Mouse (Mus musculus) heart, adult 2 months (tissue): ENCODE measurements around the gene Aqp3. TPM values are rescaled to one million over a fixed set of nuclear protein-coding genes. Genes with fewer than 3 reads are reported as not detected.
"Not testable (repeated sequence)": the region's sequence is repeated elsewhere in the genome, so short reads cannot be mapped to it uniquely, and the experiment has no call there.

Source experiments
- DNase-seq, 2 experiments: peaks; one replicate each; pipeline ENCODE4 v3.0.0; 2021
- H3K27ac ChIP-seq: fragments of 200-600 bp; 2 replicates; pipeline ENCODE4 v1.8.1; 2022
- H3K27me3 ChIP-seq: fragments of 200-500 bp; 2 replicates; pipeline ENCODE4 v1.6.1; 2012; ENCODE audit warnings: mild to moderate bottlenecking, low read length, inconsistent platforms, mixed read lengths; ENCODE audit not compliant: control insufficient read depth, insufficient read depth
- H3K36me3 ChIP-seq: fragments of 200-500 bp; 2 replicates; pipeline ENCODE4 v1.6.1; 2012; ENCODE audit warnings: low read length, inconsistent platforms; ENCODE audit not compliant: control insufficient read depth, insufficient read depth
- H3K4me1 ChIP-seq: fragments of 200-500 bp; 2 replicates; pipeline ENCODE4 v1.6.1; 2011; ENCODE audit warnings: low read length; ENCODE audit not compliant: control insufficient read depth, insufficient read depth
- H3K4me3 ChIP-seq: fragments of 200-600 bp; 2 replicates; pipeline ENCODE4 v1.8.1; 2022
- H3K79me2 ChIP-seq: fragments of 200-500 bp; replicated peaks from 2 replicates; pipeline ENCODE4 v1.6.1; 2012; ENCODE audit warnings: mild to moderate bottlenecking, inconsistent platforms, low read length, moderate library complexity, mixed read lengths; ENCODE audit not compliant: control insufficient read depth, insufficient read depth
- H3K9ac ChIP-seq: fragments of 200-500 bp; 2 replicates; pipeline ENCODE4 v1.6.1; 2012; ENCODE audit warnings: low read depth, mild to moderate bottlenecking, control low read depth, inconsistent platforms, low read length, mixed read lengths
- CTCF ChIP-seq: fragments of 200-600 bp; IDR thresholded peaks from 2 replicates; pipeline ENCODE4 v1.8.1; 2022; ENCODE audit warnings: antibody characterized with exemption, mild to moderate bottlenecking, moderate library complexity
- EP300 ChIP-seq: fragments of 200-500 bp; IDR thresholded peaks from 2 replicates; pipeline ENCODE4 v1.6.1; 2011; ENCODE audit warnings: low read depth, low read length, control low read depth; ENCODE audit not compliant: insufficient read depth
- POLR2A ChIP-seq: fragments of 200-500 bp; IDR thresholded peaks from 2 replicates; pipeline ENCODE4 v1.6.1; 2011; ENCODE audit warnings: mild to moderate bottlenecking, low read depth, low read length, control low read depth; ENCODE audit not compliant: insufficient read depth
- WGBS: fragments of 180-500 bp; shearing (Covaris S2); methylation state at CpG from one replicate; pipeline ENCODE4 v1.1.7; 2018; 5-methylcytosine and 5-hydroxymethylcytosine counted together
- intact Hi-C: fragments of 180-260 bp; cut with DNase I; formaldehyde crosslinking; loops from one replicate; pipeline ENCODE4 v1.15.1; 2025
- polyA plus RNA-seq: library from polyadenylated mRNA; depleted of rRNA; stranded (reverse); fragments of >200 nt; gene quantifications from 2 replicates; pipeline ENCODE4 v1.2.3, GENCODE M21; 2012
- total RNA-seq, 2 experiments: library from RNA; stranded (reverse); gene quantifications; 2 replicates each; pipeline ENCODE4 v1.2.3; 2021

Aqp3 gene
- total and polyA plus RNA-seq, 3 experiments, result 4.2 TPM; not detected in 2

DNA sequence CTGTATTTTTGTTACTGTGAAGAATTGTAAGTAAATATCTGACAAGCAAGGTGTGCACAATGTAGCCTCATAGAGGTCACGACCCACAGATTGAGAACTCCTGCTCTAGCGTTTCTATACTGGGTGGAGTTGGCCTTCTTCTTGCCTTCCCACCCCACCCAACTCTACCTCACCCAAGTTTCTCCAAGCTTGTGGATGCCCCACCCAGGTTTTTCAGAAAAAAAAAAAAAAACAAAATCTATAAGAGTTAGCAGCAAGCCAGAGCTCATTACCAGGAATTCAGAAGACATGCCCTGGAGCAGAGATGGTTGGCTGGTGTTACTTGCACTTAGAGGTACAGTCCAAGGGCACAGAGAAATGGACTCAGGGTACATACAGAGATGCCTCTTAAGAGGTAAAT, 8.3 kb downstream of the Aqp3 start:
- H3K27ac ChIP-seq, result no peak overlapping the region
- no peaks in the 10 kb centered on the region for H3K4me1 ChIP-seq
- intact Hi-C loops, result no loop called here
- H3K9ac ChIP-seq, result no peak overlapping the region
- TF ChIP-seq EP300 (no peak), CTCF (no peak), POLR2A (no peak)
- no peak overlapping the region for H3K4me3 ChIP-seq
- no peak for DNase-seq
- 64% methylated on average over 2 of the region's 2 CpGs for WGBS
- no peaks in the 10 kb centered on the region for H3K79me2 ChIP-seq
- no peaks in the 10 kb centered on the region for H3K27me3 ChIP-seq
- H3K36me3 ChIP-seq, result no peaks in the 10 kb centered on the region

DNA sequence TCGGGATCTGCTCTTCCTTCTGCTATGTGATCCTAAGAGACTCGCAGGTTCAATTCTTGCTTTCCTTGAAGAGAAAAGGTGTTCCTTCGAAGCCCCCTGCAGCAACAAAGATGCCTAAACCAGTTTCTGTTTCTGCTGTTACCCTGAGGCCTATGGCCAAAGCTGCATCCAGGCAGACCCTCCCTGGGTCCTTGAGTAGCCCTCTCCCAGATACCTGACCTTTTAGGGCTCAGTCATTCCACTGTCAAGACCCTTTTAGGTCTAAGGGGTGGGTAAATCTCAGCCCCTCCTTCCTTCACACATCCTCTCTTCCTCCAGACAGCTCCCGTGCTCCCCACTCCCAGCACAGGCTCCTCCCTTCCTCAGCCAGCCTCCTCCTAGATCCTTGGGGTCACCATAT, 8.8 kb downstream of the Aqp3 start:
- no peaks in the 10 kb centered on the region for H3K27me3 ChIP-seq
- no peak overlapping the region for H3K27ac ChIP-seq
- no peak for DNase-seq
- TF ChIP-seq POLR2A (no peak), CTCF (no peak), EP300 (no peak)
- H3K36me3 ChIP-seq, result no peaks in the 10 kb centered on the region
- intact Hi-C loops, result no loop called here
- 71% methylated on average over 4 of the region's 4 CpGs for WGBS
- no peaks in the 10 kb centered on the region for H3K4me1 ChIP-seq
- no peak overlapping the region for H3K4me3 ChIP-seq
- no peak overlapping the region for H3K9ac ChIP-seq
- H3K79me2 ChIP-seq, result no peaks in the 10 kb centered on the region

- H3K27ac ChIP-seq, result no peak overlapping the region
Observed at GRCm38 (mm10) chr4:41087459-41088298, 10.3 kb downstream of the Aqp3 start.

GRCm38 (mm10) chr4:41086947-41087346, 11.0 kb downstream of the Aqp3 start:
- H3K9ac ChIP-seq, result no peak overlapping the region
- H3K4me1 ChIP-seq, result no peaks in the 10 kb centered on the region
- no peaks in the 10 kb centered on the region for H3K36me3 ChIP-seq
- H3K27ac ChIP-seq, result no peak overlapping the region
- intact Hi-C loops, result no loop called here
- TF ChIP-seq EP300 (no peak), POLR2A (no peak), CTCF (no peak)
- DNase-seq, result no peak
- H3K4me3 ChIP-seq, result no peak overlapping the region
- no peaks in the 10 kb centered on the region for H3K79me2 ChIP-seq
- H3K27me3 ChIP-seq, result no peaks in the 10 kb centered on the region
- WGBS, result 68% methylated on average over 9 of the region's 9 CpGs

More at GRCm38 (mm10) chr4:41087459-41088298, 10.3 kb downstream of the Aqp3 start:
- 69% methylated on average over 16 of the region's 16 CpGs for WGBS
- TF ChIP-seq EP300, result no peak
- no peak overlapping the region for H3K4me3 ChIP-seq
- no peak for DNase-seq
- no peaks in the 10 kb centered on the region for H3K4me1 ChIP-seq
- no peaks in the 10 kb centered on the region for H3K27me3 ChIP-seq
- intact Hi-C loops, result no loop called here
- H3K79me2 ChIP-seq, result no peaks in the 10 kb centered on the region
- H3K9ac ChIP-seq, result no peak overlapping the region
- no peaks in the 10 kb centered on the region for H3K36me3 ChIP-seq

- DNase-seq, result no peak
- Histone ChIP-seq H3K4me3 (no peak overlapping the region), H3K4me1 (no peaks in the 10 kb centered on the region), H3K79me2 (no peaks in the 10 kb centered on the region), H3K27ac (no peak overlapping the region), H3K9ac (no peak overlapping the region), H3K36me3 (no peaks in the 10 kb centered on the region), H3K27me3 (no peaks in the 10 kb centered on the region)
- no peak for TF ChIP-seq EP300
- no peak for TF ChIP-seq POLR2A
- no peak for TF ChIP-seq CTCF
- 69% methylated on average over 4 of the region's 4 CpGs for WGBS
- intact Hi-C loops, result no loop called here
Observed at GRCm38 (mm10) chr4:41084819-41085218, 13.2 kb downstream of the Aqp3 start.

- WGBS, result 44% methylated on average over 4 of the region's 4 CpGs
- H3K27me3 ChIP-seq, H3K9ac ChIP-seq, H3K79me2 ChIP-seq, H3K4me1 ChIP-seq, DNase-seq, H3K36me3 ChIP-seq, H3K4me3 ChIP-seq, H3K27ac ChIP-seq, intact Hi-C loops: not testable (repeated sequence)
Observed at GRCm38 (mm10) chr4:41082803-41083202, 15.2 kb downstream of the Aqp3 start.
